Mouse (Mus musculus) brain, embryonic 18.5 days (tissue): Measurements from ENCODE around the gene Patz1.
A peak's percentile ranks its signal among the peaks of the same experiment; 100 is the strongest.

Experiments
- DNase-seq: peaks from one replicate; pipeline ENCODE4 v3.0.0-alpha.2; 2012; ENCODE audit warnings: low read depth, low spot score

The Patz1 gene

DNA sequence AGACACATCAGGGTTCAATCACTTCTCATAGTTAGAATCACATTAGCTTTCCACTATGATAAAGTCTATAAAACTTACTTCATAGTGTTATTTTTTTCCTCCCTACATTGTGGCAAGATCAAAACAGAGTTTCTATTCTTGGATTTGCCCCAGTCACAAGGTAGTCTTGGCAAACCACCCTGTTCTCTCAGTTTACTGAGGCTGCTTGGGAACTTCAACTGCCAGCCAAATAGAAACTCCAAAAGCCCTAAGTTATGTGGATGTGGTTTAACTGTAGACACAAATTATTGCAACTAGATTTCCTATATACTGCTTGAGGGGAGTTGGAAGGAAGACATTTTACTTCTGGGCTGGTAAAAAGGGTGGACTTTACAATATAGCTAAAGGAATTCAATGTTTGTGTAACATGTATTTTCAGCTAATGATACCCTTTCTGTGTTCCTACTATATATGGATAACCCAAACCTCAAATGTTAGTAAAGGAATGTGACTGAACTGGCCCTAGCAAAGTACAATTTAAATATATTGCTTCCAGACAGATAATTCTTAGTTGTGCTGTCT lies 41.3 kb downstream of the Patz1 start, which contains the start of gene Pik3ip1:
Pik3ip1 (plus strand) TSS at position 511 of the 561 bp plus-strand sequence.
- DNase-seq, result no peak

DNA sequence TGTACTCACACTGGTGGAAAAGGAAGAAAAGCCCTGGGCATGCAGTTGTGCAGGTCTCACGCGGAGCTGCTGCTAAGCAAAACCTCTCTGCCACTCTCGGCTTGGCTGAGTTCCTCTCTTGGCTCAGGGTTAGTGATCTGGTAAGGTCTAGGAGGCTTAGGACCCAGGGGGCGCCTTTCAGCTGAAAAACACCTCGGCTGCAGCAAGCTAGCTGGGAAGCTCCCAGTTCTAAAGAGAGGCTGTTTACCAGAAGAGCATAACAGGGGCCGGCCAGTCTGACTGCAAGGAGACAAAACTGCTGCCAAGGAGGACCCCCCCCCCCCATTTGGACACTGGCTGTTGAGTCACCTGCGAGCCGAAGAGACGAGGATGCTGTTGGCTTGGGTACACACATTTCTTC lies 41.9 kb downstream of the Patz1 start:
- DNase-seq, result peak; percentile 72

DNA sequence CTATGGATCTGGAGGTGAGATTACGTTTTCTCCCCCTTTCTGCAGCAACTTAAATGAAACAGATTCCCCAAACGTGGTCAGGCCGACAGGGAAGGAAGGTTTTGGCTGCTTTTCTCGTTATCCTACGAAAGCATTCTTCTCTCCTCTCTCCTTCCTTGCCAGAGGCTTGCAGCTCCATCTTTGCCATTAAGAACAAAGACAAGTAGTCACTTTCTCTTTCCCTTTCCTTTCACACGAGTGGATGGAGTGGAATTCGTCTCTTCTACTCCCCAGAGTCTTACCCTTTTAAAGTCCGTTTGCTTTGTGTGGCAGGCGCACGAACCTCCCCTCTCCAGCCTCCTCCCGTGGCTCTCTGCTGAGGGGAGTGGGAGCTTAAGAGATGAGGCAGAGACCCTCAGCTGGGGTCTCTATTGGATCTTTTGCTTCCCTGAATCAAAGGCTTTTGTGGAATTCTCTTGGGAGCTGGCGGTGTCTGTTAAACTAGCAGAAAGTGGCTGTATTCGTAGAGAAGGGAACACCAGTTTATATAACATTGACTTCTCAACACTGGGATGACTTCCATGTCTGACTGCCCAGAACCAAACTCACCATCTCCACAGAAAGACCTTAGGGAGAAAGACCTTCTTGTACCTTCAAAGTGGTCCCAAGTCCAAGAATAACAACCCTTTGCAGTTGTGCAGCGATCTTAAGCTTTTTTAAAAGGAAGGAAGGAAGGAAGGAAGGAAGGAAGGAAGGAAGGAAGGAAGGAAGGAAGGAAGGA lies 42.5 kb downstream of the Patz1 start:
- peak; percentile 8 for DNase-seq

DNA sequence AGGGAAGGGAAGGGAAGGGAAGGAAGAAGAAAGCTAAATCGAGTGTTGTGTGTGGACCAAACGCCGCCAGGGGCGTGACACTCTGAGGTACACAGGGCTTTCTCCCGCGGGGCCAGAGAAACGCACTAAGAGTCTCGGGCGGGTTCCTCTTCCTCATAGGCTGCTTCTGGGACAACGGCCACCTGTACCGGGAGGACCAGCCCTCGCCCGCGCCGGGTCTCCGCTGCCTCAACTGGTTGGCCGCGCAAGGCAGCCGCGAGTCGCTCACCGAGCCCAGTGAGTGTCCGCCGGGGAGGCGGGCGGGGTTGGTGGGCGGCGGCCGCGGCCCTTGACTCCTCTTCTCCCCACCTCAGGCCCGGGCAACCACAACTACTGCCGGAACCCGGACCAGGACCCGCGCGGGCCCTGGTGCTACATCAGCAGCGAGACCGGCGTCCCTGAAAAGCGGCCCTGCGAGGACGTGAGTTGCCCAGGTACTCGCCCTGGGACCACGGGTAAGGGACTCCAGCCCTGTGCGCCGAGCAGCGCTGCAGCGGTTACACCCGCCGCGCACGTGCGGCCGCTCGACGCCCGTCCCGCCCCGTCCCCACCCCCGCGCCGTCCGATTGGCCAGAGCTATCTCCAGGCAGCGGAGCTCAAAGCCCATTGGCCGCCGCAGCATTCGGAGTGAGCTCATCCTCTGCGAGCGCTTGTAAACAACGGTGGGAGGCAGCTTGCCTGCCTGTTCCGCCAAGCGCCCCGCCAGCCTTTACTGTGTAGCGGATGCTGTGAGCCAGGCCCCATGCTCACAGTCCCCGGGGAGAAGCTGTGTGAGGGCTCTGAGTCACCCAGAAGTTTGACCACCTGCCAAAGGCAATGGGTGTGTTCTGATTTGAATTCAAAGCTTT lies 43.3 kb downstream of the Patz1 start:
- DNase-seq, result peak; percentile 88

DNA sequence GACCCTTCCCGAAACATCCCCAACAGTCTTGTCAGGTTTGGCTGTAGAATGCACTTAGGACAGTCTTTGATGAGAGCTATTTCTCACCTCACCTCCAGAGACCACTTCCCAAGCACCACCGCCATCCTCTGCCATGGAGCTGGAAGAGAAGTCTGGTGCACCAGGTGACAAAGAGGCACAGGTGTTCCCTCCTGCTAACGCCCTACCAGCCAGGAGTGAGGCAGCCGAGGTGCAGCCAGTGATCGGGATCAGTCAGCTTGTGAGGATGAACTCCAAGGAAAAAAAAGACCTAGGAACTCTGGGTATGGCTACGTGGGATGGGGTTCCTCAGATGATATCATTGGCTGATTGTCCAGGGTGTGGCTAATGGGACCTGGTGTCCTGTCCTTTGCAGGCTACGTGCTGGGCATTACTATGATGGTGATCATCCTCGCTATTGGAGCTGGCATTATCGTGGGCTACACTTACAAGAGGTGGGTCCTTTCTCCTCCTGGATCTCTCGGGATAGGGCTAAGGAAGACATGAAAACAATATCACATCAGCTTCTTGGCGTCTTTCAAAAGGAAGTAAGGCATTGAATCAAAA lies 44.5 kb downstream of the Patz1 start:
- DNase-seq, result no peak

DNA sequence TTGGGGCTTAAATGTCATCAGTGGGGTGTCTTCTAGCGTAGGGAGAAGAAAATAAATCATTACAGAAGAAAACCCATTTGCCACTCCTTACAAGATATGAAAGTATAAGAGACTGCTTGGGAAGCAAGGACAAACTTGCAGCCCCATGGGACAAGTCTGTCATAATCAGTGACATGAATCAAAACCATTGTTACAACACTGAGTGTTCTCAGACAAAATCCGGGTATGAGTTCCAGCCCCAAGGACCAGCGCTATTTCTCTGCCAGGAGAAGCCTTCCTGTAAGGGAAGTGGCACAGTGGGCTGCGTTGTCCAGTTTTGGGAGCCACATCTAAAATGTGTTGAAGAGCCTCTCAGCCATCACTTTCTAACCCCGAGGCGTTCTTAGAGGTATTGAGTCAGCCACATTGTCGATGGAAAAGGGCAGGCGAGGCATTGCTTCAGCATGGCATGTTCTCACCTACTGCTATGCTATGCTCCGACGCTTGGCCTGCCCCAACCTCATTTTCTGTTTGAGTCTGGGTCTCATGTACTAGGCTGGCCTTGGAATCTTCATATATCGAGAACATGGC lies 45.6 kb downstream of the Patz1 start:
- DNase-seq, result no peak

DNA sequence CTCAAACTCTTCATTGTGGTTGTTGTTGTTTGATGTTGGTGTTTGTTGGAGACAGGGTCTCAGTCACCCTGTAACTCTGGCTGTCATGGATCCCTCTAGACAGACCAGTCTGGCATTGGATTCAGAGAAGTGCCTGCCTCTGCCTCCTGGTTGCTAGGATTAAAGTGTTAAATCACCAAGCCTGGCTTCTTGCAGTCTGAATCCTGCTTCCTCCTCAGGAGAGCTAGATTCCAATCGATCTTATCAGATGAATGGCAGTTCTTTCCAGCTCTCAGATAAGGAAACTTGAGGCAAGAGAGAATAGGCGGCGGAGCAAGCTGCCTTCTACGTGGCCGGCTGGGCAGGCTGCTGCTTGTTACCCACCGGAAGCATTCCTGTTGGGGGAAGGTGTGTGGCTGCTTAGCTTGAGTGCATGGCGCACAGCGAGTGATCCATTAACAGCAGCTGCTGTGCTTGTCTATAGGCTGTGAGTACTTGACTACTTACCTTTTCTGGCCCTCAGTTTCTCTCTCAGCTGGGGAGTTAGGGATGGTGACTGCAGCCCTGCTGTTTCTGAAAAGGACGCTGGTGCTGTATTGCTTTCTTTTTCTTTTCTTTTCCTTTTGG lies 46.1 kb downstream of the Patz1 start:
- no peak for DNase-seq

DNA sequence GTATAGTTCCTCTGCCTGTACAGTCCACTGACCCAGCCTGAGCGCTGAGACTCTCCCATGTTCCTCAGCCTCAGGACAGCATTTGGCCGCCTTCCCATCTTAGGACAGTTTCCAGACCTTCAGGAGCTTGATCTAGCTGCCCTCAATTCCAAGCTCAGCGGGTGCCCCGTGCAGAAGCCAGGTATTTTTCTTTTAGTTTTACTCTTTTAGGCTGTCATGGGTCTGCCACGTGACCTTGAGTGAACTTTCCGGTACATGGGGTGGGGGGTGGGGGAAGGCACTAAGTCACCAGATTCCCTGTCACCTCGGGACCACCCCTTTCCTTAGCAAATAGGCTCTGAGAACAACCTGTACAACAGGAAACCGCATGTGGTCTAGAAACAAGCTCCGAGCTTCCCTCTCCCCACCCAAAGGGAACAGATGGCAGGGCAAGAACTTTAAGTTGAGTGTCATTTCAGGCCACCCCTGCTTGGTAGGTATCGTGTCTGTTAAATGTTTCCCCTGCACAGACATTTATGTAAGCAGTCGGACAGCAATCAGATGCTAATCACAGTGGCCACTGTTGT lies 47.1 kb downstream of the Patz1 start:
- no peak for DNase-seq

DNA sequence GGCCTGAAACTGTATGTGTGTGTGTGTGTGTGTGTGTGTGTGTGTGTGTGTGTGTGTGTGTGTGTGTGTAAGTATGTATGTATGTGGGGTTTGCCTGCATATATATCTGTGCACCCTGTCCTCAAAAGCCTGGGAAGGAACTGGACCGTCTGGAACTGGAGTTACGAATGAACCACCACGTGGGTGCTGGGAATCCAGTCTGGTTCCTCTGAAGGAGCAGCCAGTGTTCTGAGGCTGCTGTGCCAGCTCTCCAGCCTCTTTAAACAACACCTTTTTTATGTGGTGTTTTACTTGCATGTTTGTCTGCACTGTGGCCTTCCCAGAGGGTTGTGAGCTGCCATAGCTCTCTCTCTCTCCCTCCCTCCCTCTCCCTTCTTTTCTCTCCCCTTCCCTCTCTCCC lies 47.9 kb downstream of the Patz1 start:
- no peak for DNase-seq

DNA sequence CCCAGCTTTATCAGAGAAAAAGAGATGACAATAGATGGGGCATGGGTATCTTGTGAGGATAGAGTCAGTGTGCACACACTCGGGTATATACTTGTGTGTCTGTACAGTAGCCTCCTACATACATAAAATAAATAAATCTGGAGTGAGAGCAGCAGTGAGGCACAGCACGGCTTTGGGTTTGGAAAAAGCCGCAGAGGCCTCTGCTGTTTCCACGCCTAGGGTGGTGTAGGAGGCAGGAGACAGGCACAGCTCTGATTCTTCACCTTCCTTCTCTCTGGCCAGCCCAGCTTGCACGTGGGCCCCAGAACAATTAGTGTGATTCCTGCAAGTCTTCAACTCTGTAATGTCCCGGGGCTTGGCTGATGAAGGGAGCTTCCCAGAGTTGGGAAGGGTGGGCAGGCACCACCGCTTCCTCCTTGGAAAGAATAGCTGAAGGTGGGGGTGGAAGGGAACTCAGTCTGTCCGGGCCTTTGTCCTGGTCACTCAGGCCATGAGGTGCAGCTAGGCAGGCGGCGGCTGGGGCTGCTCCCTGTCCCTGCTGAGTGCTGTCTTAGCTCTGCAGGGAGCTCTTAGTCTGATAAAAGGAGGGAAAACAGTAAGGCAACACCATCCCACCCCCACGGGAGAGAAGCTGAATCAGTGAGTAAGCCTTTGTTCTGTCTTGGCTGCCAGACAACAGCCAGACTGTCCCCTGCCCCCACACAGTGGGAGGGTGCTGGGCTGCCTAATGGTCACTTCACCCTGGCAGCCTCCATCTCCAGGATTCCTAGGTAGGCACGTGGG lies 48.7 kb downstream of the Patz1 start:
- DNase-seq, result peak; percentile 10

DNA sequence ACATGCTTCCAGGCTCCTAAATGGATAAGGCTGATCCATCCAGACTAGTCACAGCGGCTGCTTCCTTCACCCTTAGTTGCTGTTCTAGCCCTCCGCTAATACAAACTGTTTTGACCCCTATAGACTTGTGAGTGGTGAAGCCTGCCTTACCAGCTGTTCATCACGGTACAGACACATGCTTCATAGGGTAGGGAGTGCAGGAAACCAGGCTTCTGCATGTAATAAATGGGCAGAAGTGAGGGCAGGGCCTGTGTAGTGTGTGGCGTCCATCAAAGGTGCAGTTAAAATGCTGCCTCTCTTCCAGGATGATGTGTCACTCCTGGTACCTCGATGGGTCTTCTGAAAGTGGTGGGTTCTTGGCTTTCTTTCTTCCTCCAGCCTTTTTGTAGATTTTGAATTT lies 49.3 kb downstream of the Patz1 start:
- DNase-seq, result no peak

DNA sequence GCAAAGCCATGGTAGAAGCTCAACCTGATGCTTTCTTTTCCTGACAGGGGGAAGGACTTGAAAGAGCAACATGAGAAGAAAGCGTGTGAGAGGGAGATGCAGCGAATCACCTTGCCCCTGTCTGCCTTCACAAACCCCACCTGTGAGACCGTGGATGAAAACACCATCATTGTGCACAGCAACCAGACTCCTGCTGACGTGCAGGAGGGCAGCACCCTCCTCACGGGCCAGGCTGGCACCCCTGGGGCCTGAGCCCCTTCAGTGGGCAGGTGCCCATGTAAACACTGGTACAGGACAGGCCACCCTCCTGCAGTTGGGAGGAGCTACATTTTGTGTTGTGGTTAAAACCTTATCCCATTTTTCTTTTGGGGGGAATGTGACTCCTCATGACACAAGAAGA lies 52.8 kb downstream of the Patz1 start:
- no peak for DNase-seq

DNA sequence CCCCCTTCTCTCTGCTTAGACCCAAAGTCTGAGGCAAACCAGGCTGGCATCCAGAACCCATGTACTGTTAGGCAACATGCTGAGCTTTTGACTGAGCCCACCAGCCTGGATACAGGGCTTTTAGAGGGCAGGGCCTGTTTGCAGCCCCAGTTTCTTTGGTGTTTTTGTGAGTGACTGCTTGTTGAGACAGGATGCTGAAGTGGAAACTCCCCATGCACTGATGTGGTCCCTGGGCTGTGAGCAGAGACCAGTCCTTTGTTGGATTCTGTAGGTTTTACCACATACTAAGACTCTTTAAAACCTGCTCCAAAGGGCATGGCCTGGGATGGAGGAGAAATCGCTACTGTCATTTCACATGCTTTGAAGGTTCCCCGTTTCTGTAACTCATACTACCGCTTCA lies 56.2 kb downstream of the Patz1 start:
- DNase-seq, result no peak

DNA sequence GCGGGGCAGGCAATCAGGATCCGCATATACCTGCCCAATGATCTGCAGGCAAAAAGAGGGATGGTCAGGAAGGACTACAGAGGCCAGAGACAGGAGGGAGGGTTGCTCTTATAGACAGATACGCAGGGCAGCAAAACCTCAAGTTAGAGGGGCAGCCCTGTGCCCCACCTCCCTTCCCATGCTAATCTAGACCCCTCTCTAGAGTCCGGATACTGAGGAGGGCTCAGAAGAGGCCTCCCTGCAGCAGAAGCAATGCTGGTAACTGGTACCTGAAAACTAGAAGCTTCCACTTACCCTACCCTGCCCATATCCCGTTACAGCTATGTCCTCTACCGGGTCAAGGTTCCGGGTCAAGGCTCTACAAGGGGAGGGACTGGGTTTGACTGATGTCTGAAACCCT lies 57.7 kb downstream of the Patz1 start:
- no peak for DNase-seq

DNA sequence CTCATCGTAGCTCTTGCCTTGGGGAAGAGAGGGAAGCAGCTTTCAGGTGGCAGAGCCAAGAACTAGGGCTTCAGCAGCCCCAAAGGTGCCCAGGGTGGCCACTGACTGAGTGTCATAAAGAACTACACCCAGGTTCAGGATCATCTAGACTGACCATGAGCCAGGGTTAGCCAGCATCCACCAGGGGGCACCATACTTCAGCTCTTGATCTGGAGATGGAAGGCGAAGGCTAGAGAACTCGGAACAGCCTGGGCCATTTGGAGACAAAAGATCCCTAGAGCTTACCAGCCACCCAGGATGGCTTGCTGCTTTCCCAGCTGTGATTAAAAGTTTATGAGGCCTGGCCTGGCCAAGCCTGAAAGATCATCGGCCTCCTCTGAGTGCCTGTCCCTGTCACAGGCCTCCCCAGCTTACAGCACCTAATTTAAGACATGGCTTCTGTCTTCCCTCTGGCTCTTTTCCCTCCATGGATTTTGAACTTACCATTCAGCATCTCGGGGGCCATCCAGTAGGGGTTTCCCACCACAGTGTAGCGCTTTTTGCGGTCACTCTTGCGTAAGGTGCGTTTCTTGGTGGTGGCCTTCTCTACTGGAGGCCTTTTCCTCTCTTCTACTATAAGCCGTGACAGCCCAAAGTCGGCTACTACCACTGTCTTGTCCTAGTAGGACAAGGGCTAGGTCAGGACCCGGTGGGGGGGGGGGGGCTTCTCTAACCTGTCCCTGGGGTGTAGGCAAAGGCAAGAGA lies 58.6 kb downstream of the Patz1 start:
- DNase-seq, result no peak

DNA sequence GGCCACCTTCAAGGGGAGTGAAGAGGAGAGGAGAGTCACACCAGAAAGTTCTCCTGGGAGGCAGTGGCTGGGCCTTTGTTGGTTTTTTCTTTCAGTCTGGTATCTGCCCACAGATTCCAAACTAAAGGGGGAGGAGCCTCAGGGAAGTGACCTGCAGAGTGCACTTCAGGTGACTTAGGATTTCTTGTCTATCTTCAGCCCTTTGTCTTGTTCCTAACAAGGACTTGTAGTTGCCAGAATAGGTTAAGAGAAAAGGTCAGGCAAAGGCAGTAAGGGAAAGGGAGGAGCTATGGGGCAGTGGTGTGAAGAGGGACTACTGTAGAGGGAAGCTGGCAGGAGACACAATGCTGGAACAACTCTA lies 59.1 kb downstream of the Patz1 start:
- no peak for DNase-seq

DNA sequence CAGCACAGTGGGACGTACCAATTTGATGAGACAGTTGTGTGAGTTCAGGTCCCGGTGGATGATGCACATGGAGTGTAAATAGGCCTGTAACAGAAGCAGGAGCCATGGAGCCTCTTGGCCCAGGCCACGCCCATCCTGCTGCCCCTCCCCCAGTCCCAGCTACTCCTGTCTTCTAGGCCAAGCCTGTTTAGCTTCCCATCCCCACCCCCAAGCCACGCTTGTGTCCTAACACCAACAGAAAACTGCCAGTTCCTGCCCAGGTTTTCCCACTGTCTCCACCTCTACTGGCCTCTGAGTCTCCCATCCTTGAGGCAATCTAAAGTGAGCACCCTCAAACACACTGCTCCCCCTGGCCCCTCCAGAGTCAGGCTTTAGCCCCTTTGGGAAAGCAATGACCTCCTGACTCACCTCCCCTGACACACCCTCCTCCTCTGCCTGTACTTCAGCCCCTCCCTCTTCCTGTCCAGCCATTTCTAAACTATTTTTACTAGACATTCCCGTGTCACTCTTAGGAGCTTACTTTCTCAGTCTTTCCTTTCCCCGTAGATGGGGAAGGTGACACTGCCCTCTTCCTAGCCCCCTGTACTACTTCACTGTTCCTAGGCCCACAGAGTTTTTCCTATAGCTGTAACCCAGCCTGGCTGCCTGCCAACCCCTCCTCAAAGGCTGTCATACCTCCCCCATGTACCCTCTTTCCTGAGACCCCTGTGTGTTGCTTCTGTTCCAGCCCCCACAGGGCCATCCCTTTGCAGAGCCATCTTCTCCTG lies 60.1 kb downstream of the Patz1 start:
- DNase-seq, result no peak

DNA sequence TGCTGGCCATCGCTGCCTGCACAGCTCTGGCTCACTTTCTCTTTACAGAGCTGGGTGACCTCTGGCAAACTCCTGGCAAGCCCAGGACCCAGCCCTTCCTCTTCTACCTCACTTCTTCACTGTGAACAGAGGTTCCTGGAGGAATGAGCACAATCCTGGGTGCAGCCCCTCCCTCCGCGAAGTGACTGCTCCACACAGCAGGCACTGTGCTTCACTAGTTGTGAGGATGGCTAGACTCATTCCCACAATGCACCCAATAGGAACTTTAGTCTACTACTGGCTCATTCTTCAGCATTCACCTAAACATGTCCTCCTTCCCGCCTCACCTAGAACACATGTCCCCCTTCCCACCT lies 60.6 kb downstream of the Patz1 start:
- no peak for DNase-seq

DNA sequence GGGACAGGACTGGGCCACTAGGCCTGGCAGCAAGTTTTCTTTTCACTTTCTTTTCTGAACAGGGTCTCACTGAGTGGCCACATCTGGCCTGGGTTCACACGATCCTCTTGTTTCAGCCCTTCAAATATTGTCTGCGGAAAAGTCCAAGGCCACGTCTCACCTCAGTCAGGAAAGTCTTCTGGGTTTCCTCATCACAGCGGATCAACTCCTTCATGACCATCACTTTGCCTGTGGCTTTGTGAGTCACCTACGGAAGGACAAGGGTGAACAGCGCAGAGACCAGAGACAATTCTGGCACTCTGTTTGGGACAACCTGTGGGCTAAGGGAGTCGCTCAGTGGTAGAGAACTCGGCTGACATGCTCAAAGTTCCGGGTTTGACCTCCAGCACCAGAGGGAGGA lies 63.5 kb downstream of the Patz1 start:
- DNase-seq, result no peak
